Mouse (Mus musculus) heart, postnatal 0 days (tissue): Measurements from ENCODE around the gene Nynrin.

Experiments
- CTCF ChIP-seq: IDR thresholded peaks from 2 replicates; pipeline ENCODE4 v1.5.1; 2016; ENCODE audit warnings: antibody characterized with exemption, control low read depth, low read depth
- EP300 ChIP-seq: IDR thresholded peaks from 2 replicates; pipeline ENCODE4 v1.6.1; 2016; ENCODE audit warnings: antibody characterized with exemption, low read depth

GRCm38 (mm10) chr14:55824481-55825215, 29.2 kb upstream of the Nynrin start:
- TF ChIP-seq CTCF (no peak), EP300 (no peak)
